Mouse (Mus musculus): ENCODE measurements around the gene Rabl2. TPM values are rescaled to one million over a fixed set of nuclear protein-coding genes. Genes with fewer than 3 reads are reported as not detected.

Gene Rabl2
- total RNA-seq, 2 experiments from 2014 or later = 5.0 to 5.6 TPM

GRCm38 (mm10) chr15:89556401-89557178 is 35.1 kb downstream of the Rabl2 start:
- no peak for ATAC-seq (replicated peaks; ENCODE audit: low FRiP score, poor library complexity, severe bottlenecking)

GRCm38 (mm10) chr15:89555591-89555990 is 36.1 kb downstream of the Rabl2 start:
- ATAC-seq (replicated peaks; ENCODE audit: low FRiP score, poor library complexity, severe bottlenecking) = no peak

- no peak for ATAC-seq (replicated peaks; ENCODE audit: low FRiP score, poor library complexity, severe bottlenecking)
Observed at GRCm38 (mm10) chr15:89551733-89552132, 40.0 kb downstream of the Rabl2 start.

GRCm38 (mm10) chr15:89550506-89550905 is 41.2 kb downstream of the Rabl2 start:
- no peak for ATAC-seq (replicated peaks; ENCODE audit: low FRiP score, poor library complexity, severe bottlenecking)

- ATAC-seq (replicated peaks; ENCODE audit: low FRiP score, poor library complexity, severe bottlenecking) = no peak
Observed at GRCm38 (mm10) chr15:89548837-89549236, 42.9 kb downstream of the Rabl2 start.

GRCm38 (mm10) chr15:89547824-89548601 is 43.7 kb downstream of the Rabl2 start:
- ATAC-seq (replicated peaks; ENCODE audit: low FRiP score, poor library complexity, severe bottlenecking) = no peak

GRCm38 (mm10) chr15:89547321-89547720 is 44.4 kb downstream of the Rabl2 start:
- no peak for ATAC-seq (replicated peaks; ENCODE audit: low FRiP score, poor library complexity, severe bottlenecking)

DNA sequence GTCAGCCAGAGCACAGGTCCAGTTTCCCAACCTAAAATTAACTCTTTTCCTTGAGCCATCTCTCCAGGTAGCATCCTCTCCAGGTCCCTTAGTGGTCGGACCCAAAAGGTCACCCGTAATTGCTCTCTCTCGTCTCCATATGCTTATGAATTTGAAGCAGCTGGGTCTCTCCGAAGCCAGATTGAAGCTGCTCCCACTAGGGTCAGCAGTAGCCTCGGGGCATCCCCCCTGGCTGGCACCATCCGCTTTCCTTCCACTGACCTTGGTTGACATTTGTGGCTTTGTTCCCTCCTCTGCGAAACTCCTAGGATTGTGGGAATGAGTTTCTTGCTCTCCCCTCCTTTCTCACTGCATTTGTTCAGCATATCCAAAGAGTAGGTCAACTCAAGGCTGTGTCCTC is 47.6 kb downstream of the Rabl2 start:
- ATAC-seq (replicated peaks; ENCODE audit: low FRiP score, poor library complexity, severe bottlenecking) = no peak

DNA sequence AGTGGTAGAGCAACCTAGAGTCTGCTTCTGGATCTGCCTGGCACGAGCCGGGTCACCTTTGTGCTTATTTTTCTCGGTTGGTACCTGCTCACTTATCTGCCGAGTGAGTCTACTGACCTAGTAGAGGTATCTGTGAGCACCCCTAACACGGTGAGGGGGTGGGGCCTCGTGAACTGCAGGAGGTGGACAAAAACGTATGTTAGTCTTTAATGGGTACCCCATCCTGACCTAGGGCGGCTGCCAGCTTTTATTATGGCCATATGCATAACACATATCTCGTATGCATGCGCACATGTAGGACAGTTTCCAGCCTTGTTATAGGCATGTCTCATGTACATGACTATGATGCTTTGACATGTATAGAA is 57.9 kb downstream of the Rabl2 start:
- no peak for ATAC-seq (replicated peaks; ENCODE audit: low FRiP score, poor library complexity, severe bottlenecking)

- ATAC-seq (replicated peaks; ENCODE audit: low FRiP score, poor library complexity, severe bottlenecking) = no peak
Observed at GRCm38 (mm10) chr15:89532924-89533842, 58.5 kb downstream of the Rabl2 start.

Other genes with a start within 250 kb of the Rabl2 start
- 18.6 and 21.3 TPM in 2 replicates for gene Lmf2, start 236.3 kb downstream of the Rabl2 start, total RNA-seq (2015; ENCODE audit: low replicate concordance)
- gene Lmf2, start 236.3 kb downstream of the Rabl2 start, total RNA-seq (2017; ENCODE audit: low replicate concordance) = 8.3 and 9.1 TPM in 2 replicates
- gene Ncaph2, start 236.2 kb downstream of the Rabl2 start, total RNA-seq (2015; ENCODE audit: low replicate concordance) = 30.6 and 48.1 TPM in 2 replicates
- gene Ncaph2, start 236.2 kb downstream of the Rabl2 start, total RNA-seq (2017; ENCODE audit: low replicate concordance) = 60.7 and 118 TPM in 2 replicates
- 1.3 and 5.2 TPM in 2 replicates for gene Sco2, start 218.1 kb downstream of the Rabl2 start, total RNA-seq (2015; ENCODE audit: low replicate concordance)
- gene Sco2, start 218.1 kb downstream of the Rabl2 start, total RNA-seq (2017; ENCODE audit: low replicate concordance) = 0.68 and 2.1 TPM in 2 replicates
- gene Tymp, start 214.9 kb downstream of the Rabl2 start, total RNA-seq (2015; ENCODE audit: low replicate concordance) = not detected in 2 replicates
- gene Tymp, start 214.9 kb downstream of the Rabl2 start, total RNA-seq (2017; ENCODE audit: low replicate concordance) = not detected in 2 replicates
- gene Odf3b, start 212.6 kb downstream of the Rabl2 start, total RNA-seq (2015; ENCODE audit: low replicate concordance) = not detected in 2 replicates
- 2.3 TPM in 1 of 2 replicates, not detected in the other for gene Odf3b, start 212.6 kb downstream of the Rabl2 start, total RNA-seq (2017; ENCODE audit: low replicate concordance)
- not detected in 2 replicates for gene Klhdc7b, start 207.0 kb downstream of the Rabl2 start, total RNA-seq (2015; ENCODE audit: low replicate concordance)
- not detected in 2 replicates for gene Klhdc7b, start 207.0 kb downstream of the Rabl2 start, total RNA-seq (2017; ENCODE audit: low replicate concordance)
- gene Syce3, start 181.4 kb downstream of the Rabl2 start, total RNA-seq (2015; ENCODE audit: low replicate concordance) = not detected in 2 replicates
- not detected in 2 replicates for gene Syce3, start 181.4 kb downstream of the Rabl2 start, total RNA-seq (2017; ENCODE audit: low replicate concordance)
- gene Cpt1b, start 166.1 kb downstream of the Rabl2 start, total RNA-seq (2015; ENCODE audit: low replicate concordance) = 2.1 and 6.9 TPM in 2 replicates
- 0.84 and 4.4 TPM in 2 replicates for gene Cpt1b, start 166.1 kb downstream of the Rabl2 start, total RNA-seq (2017; ENCODE audit: low replicate concordance)
- gene C730034F03Rik, start 162.3 kb downstream of the Rabl2 start, total RNA-seq (2015; ENCODE audit: low replicate concordance) = 0.58 and 1.0 TPM in 2 replicates
- gene C730034F03Rik, start 162.3 kb downstream of the Rabl2 start, total RNA-seq (2017; ENCODE audit: low replicate concordance) = 1.4 and 5.3 TPM in 2 replicates
- gene Gm44502, start 162.2 kb downstream of the Rabl2 start, total RNA-seq (2015; ENCODE audit: low replicate concordance) = not detected in 2 replicates
- gene Gm44502, start 162.2 kb downstream of the Rabl2 start, total RNA-seq (2017; ENCODE audit: low replicate concordance) = 0.14 TPM in 1 of 2 replicates, not detected in the other
- gene Chkb, start 162.0 kb downstream of the Rabl2 start, total RNA-seq (2015; ENCODE audit: low replicate concordance) = 82.0 and 92.2 TPM in 2 replicates
- 28.6 and 30.9 TPM in 2 replicates for gene Chkb, start 162.0 kb downstream of the Rabl2 start, total RNA-seq (2017; ENCODE audit: low replicate concordance)
- 0.19 and 0.21 TPM in 2 replicates for gene Mapk8ip2, start 138.0 kb downstream of the Rabl2 start, total RNA-seq (2015; ENCODE audit: low replicate concordance)
- 0.14 and 0.34 TPM in 2 replicates for gene Mapk8ip2, start 138.0 kb downstream of the Rabl2 start, total RNA-seq (2017; ENCODE audit: low replicate concordance)
- 0.42 TPM in 1 of 2 replicates, not detected in the other for gene Arsa, start 114.5 kb downstream of the Rabl2 start, total RNA-seq (2015; ENCODE audit: low replicate concordance)
- 1.5 and 2.2 TPM in 2 replicates for gene Arsa, start 114.5 kb downstream of the Rabl2 start, total RNA-seq (2017; ENCODE audit: low replicate concordance)
- gene Shank3, start 92.3 kb downstream of the Rabl2 start, total RNA-seq (2015; ENCODE audit: low replicate concordance) = 0.63 and 0.77 TPM in 2 replicates
- gene Shank3, start 92.3 kb downstream of the Rabl2 start, total RNA-seq (2017; ENCODE audit: low replicate concordance) = 0.98 and 1.0 TPM in 2 replicates
- not detected in 2 replicates for gene Acr, start 23.6 kb downstream of the Rabl2 start, total RNA-seq (2015; ENCODE audit: low replicate concordance)
- gene Acr, start 23.6 kb downstream of the Rabl2 start, total RNA-seq (2017; ENCODE audit: low replicate concordance) = not detected in 2 replicates
- not detected in 2 replicates for gene Syt10, start 249.9 kb upstream of the Rabl2 start, total RNA-seq (2015; ENCODE audit: low replicate concordance)
- gene Syt10, start 249.9 kb upstream of the Rabl2 start, total RNA-seq (2017; ENCODE audit: low replicate concordance) = not detected in 2 replicates